In genomic region chr12:79503582-79504515, GRCm38 (mm10) we compare ENCODE assay signal across 9 mouse cellular contexts.
DNase-seq lines count a peak whose midpoint lies in the region; ATAC-seq and TF ChIP-seq lines count a peak whose summit lies in the region.
"Had no signal": no experiment of that assay in that cellular context is flagged by ENCODE, and none has a peak within 500 bp of the region (broad histone marks: within the 10 kb centered on the region; RNA-seq: fewer than 3 reads in every experiment).

No protein-coding gene starts in this region.

- no peaks in the 10 kb centered on the region for H3K9me3 ChIP-seq in embryonic facial prominence, embryonic 12.5 days
- H3K9me3 ChIP-seq in midbrain, embryonic 15.5 days = no peaks in the 10 kb centered on the region

- no peak overlapping the region for H3K4me2 ChIP-seq in embryonic facial prominence, embryonic 12.5 days (replicated peaks)
- no peak overlapping the region for H3K4me2 ChIP-seq in midbrain, embryonic 15.5 days

- DNase-seq in kidney, adult 2 months = peak; percentile 80
- no peak for DNase-seq in kidney, postnatal 10 days
- peak; percentile 83 for DNase-seq in kidney, adult 9 months
- no peak for DNase-seq in cerebellum, postnatal 25 days
- no peak for DNase-seq in left cerebral cortex, adult 8-10 months (ENCODE audit: low spot score in 2 of 2)

- H3K4me1 ChIP-seq in kidney, adult 2 months (ENCODE audit: control insufficient read depth, insufficient read depth, low read length) = peaks cover 26% of the 10 kb centered on the region
- peaks cover 16% of the 10 kb centered on the region; the same call in 1 of the 2 replicates for H3K4me1 ChIP-seq in embryonic facial prominence, embryonic 12.5 days
- H3K4me1 ChIP-seq in midbrain, embryonic 15.5 days = peaks cover 4% of the 10 kb centered on the region; the same call in 1 of the 2 replicates

- no peaks in the 10 kb centered on the region for H3K36me3 ChIP-seq in kidney, adult 2 months (ENCODE audit: control insufficient read depth, insufficient read depth, low read length)
- no peaks in the 10 kb centered on the region for H3K36me3 ChIP-seq in embryonic facial prominence, embryonic 12.5 days
- no peaks in the 10 kb centered on the region for H3K36me3 ChIP-seq in midbrain, embryonic 15.5 days (replicated peaks)

- H3K27ac ChIP-seq in kidney, adult 2 months (ENCODE audit: insufficient read depth, low read depth, low read length) = peak overlapping the region; percentile 34; the same call in 1 of the 2 replicates
- peak overlapping the region; percentile 42; the same call in 1 of the 2 replicates for H3K27ac ChIP-seq in embryonic facial prominence, embryonic 12.5 days
- peak overlapping the region; percentile 29; the same call in 1 of the 2 replicates for H3K27ac ChIP-seq in midbrain, embryonic 15.5 days
- H3K27ac ChIP-seq: liver, embryonic 14.5 days had no signal

- no peak overlapping the region for H3K9ac ChIP-seq in embryonic facial prominence, embryonic 12.5 days
- no peak overlapping the region for H3K9ac ChIP-seq in midbrain, embryonic 15.5 days
- H3K9ac ChIP-seq: liver, embryonic 14.5 days had no signal

- TF ChIP-seq CTCF in kidney, adult 2 months (conservative IDR thresholded peaks at IDR 0.05; ENCODE audit: insufficient read depth, insufficient read length, low read depth, low read length) = no peak

- no peak for TF ChIP-seq POLR2A in kidney, adult 2 months (IDR thresholded peaks at IDR 0.05; ENCODE audit: low read depth, low read length)

- ATAC-seq in embryonic facial prominence, embryonic 12.5 days (ENCODE audit: insufficient number of reproducible peaks, insufficient read depth, low FRiP score, low TSS enrichment) = peak; percentile 69; the same call in 1 of the 2 replicates
- ATAC-seq in midbrain, embryonic 15.5 days (replicated peaks) = peak; percentile 81
- no peak for ATAC-seq in frontal cortex, adult (ENCODE audit: low TSS enrichment)

- H3K27me3 ChIP-seq in kidney, adult 2 months (replicated peaks; ENCODE audit: control insufficient read depth, insufficient read depth, low read length) = no peaks in the 10 kb centered on the region
- no peaks in the 10 kb centered on the region for H3K27me3 ChIP-seq in embryonic facial prominence, embryonic 12.5 days
- no peaks in the 10 kb centered on the region for H3K27me3 ChIP-seq in midbrain, embryonic 15.5 days (replicated peaks)

- H3K4me3 ChIP-seq in kidney, adult 2 months (ENCODE audit: insufficient read depth, low read depth, low read length) = no peak overlapping the region
- H3K4me3 ChIP-seq in embryonic facial prominence, embryonic 12.5 days = no peak overlapping the region
- no peak overlapping the region for H3K4me3 ChIP-seq in midbrain, embryonic 15.5 days

- 76% methylated on average over 3 of the region's 3 CpGs for WGBS in kidney, adult 2 months
- WGBS in embryonic facial prominence, embryonic 12.5 days = 69% methylated on average over 3 of the region's 3 CpGs
- WGBS in midbrain, embryonic 15.5 days = 64% methylated on average over 3 of the region's 3 CpGs

Comparison
In these comparisons a context has a peak if more than half of its experiments do, and no peak if none do; other contexts are left out.
1. DNase-seq: peak in kidney, adult 2 months (single experiment) and kidney, adult 9 months (single experiment); none in kidney, postnatal 10 days (single experiment), cerebellum, postnatal 25 days (0 of 2) and left cerebral cortex, adult 8-10 months (0 of 2).
2. Peak in every context shown above with its lines, with median percentiles within 50 percentile points of each other: H3K27ac ChIP-seq.